Mouse (Mus musculus): Measurements from ENCODE around the gene Pld3.

Gene Pld3

GRCm38 (mm10) chr7:27487740-27488268 lies 65.2 kb downstream of the Pld3 start:
- peak; percentile 70 for DNase-seq (ENCODE audit: low read depth, low spot score)

- peak; percentile 100 for DNase-seq (ENCODE audit: low read depth, low spot score)
These were observed 66.0 kb downstream of the Pld3 start, which contains the start of gene Sertad1 for GRCm38 (mm10) chr7:27486770-27487697. Gene Sertad1 (plus strand): TSS chr7:27486910.

GRCm38 (mm10) chr7:27486102-27486769 lies 66.8 kb downstream of the Pld3 start:
- DNase-seq (ENCODE audit: low read depth, low spot score): no peak

- peak; percentile 50 for DNase-seq (ENCODE audit: low read depth, low spot score)
These were observed 69.2 kb downstream of the Pld3 start for GRCm38 (mm10) chr7:27483860-27484259.
